Mouse (Mus musculus): ENCODE measurements around the gene Cebpb.
A peak's percentile ranks its signal among the peaks of the same experiment; 100 is the strongest.

The Cebpb gene

GRCm38 (mm10) chr2:167692831-167693230, 4.1 kb downstream of the Cebpb start:
- no peak for DNase-seq

- no peak for DNase-seq
These were observed 4.8 kb downstream of the Cebpb start for GRCm38 (mm10) chr2:167693540-167693939.

GRCm38 (mm10) chr2:167694244-167694643, 5.5 kb downstream of the Cebpb start:
- DNase-seq, result no peak

- no peak for DNase-seq
These were observed 6.2 kb downstream of the Cebpb start for GRCm38 (mm10) chr2:167694963-167695362.

GRCm38 (mm10) chr2:167695491-167695890, 6.8 kb downstream of the Cebpb start:
- no peak for DNase-seq

- DNase-seq, result no peak
These were observed 7.4 kb downstream of the Cebpb start for GRCm38 (mm10) chr2:167696143-167696542.

- peak; percentile 55 for DNase-seq
These were observed 9.2 kb downstream of the Cebpb start for GRCm38 (mm10) chr2:167697902-167698301.

- DNase-seq, result no peak
These were observed 11.3 kb downstream of the Cebpb start for GRCm38 (mm10) chr2:167700018-167700417.

GRCm38 (mm10) chr2:167701472-167701871, 12.8 kb downstream of the Cebpb start:
- DNase-seq, result no peak

GRCm38 (mm10) chr2:167702126-167702525, 13.4 kb downstream of the Cebpb start:
- DNase-seq, result no peak

- no peak for DNase-seq
These were observed 15.7 kb downstream of the Cebpb start for GRCm38 (mm10) chr2:167704409-167704808.

- DNase-seq, result no peak
These were observed 17.6 kb downstream of the Cebpb start for GRCm38 (mm10) chr2:167706183-167706939.

GRCm38 (mm10) chr2:167708373-167708772, 19.7 kb downstream of the Cebpb start:
- DNase-seq, result no peak

- DNase-seq, result no peak
These were observed 21.3 kb downstream of the Cebpb start for GRCm38 (mm10) chr2:167709969-167710368.

GRCm38 (mm10) chr2:167710574-167710973, 21.9 kb downstream of the Cebpb start:
- DNase-seq, result no peak

- DNase-seq, result peak; percentile 50
These were observed 24.4 kb downstream of the Cebpb start for GRCm38 (mm10) chr2:167712872-167713821.

GRCm38 (mm10) chr2:167714298-167714697, 25.6 kb downstream of the Cebpb start:
- no peak for DNase-seq

- no peak for DNase-seq
These were observed 26.3 kb downstream of the Cebpb start for GRCm38 (mm10) chr2:167715008-167715407.

GRCm38 (mm10) chr2:167717208-167717607, 28.5 kb downstream of the Cebpb start:
- no peak for DNase-seq

GRCm38 (mm10) chr2:167719520-167719919, 30.8 kb downstream of the Cebpb start:
- no peak for DNase-seq

- DNase-seq, result no peak
These were observed 32.6 kb downstream of the Cebpb start for GRCm38 (mm10) chr2:167721159-167721882.

- no peak for DNase-seq
These were observed 33.8 kb downstream of the Cebpb start for GRCm38 (mm10) chr2:167722538-167722937.

GRCm38 (mm10) chr2:167723589-167724206, 35.0 kb downstream of the Cebpb start:
- DNase-seq, result peak; percentile 47
